Mouse (Mus musculus) mouse trophoblast stem cell (cell line): Measurements from ENCODE around the gene Fes.

ENCODE experiments used
- in situ Hi-C, 2 experiments: fragments of 300-500 bp; cut with MseI, MboI; formaldehyde crosslinking; loops; 2 replicates in 1 of 2; 3 replicates in 1 of 2; pipeline ENCODE4 v1.15.1; 2025

Fes gene

DNA sequence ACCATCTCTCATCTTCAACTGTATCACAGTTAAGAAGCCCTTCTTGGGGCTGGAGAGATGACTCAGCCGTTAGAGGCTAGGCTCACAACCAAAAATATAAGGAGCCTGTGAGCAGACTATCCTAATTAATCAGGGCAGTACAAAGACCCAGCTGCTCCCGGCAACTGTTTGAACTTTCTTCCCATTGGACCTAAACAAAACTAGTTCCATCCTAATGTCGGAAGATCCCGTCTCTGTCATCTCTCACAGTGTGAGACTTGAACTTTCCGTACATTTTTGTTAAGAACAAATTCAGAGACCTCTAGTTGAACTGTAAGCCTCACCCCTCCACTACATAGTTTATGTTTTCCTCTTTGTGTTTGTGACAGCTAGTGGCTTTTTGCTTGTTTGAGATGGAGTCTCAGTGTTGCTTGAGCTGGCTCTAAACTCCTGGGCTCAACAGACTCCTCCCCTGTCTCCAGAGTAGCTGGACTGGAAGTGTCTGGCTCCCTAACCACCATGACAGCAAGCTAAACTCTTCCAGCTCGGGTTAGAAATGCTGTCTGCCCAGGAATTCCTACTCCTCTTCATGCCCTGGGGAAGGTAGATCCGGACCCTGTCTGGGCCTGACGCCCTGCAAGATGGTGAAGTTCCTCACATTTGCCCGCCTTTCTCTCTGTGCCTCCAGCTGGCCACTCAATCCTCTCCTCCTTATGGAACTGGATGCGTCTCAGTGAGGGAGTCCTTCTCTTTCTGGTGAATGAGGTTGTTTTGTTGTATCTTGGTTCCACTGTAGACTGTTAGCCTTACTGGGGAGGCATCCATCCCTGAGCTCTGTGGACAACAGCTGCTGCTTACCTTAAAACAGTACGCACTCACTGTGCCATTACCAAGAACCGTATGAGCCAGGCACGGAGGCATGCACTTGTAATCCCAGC is 39.8 kb downstream of the Fes start:
- in situ Hi-C loops: no loop called here

DNA sequence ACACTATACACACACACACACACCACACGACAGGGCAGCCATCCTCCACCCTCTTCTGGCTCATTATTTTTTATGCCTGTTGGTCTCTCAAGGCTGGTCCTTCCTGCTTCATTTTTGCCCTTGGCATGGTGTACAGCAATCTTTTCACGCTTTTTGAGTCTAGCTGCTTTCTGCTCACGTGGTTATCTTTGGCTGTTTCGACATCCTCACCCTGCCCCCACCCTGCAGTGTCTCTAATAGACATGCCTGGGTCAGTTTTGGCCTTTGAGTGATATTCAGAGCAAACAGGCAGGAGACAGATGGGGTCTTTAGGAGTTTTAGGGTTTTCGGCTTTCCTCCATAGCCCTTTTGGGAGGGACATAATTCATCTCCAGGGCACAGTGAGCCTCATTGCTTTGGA is 40.9 kb downstream of the Fes start:
- in situ Hi-C loops: no loop called here

DNA sequence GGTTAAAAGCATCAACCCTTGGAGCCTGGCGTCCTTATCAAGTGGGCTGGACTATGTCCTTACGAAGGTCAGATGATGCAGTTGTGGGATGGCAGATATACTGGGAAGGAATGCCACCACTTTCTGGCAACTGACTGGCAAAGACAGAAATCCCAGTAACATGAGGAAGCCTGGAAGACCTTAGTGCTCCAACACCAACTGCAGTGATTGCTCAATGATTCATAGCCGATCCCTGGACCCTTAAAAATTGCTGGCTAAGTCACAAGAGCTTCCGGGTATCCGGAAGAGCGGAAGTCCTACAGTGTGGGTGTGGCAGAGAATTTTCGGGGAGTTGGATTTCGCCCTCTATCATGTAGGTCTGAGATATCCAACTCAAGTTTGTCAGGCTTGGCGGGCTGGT is 41.6 kb downstream of the Fes start:
- in situ Hi-C loops: no loop called here

DNA sequence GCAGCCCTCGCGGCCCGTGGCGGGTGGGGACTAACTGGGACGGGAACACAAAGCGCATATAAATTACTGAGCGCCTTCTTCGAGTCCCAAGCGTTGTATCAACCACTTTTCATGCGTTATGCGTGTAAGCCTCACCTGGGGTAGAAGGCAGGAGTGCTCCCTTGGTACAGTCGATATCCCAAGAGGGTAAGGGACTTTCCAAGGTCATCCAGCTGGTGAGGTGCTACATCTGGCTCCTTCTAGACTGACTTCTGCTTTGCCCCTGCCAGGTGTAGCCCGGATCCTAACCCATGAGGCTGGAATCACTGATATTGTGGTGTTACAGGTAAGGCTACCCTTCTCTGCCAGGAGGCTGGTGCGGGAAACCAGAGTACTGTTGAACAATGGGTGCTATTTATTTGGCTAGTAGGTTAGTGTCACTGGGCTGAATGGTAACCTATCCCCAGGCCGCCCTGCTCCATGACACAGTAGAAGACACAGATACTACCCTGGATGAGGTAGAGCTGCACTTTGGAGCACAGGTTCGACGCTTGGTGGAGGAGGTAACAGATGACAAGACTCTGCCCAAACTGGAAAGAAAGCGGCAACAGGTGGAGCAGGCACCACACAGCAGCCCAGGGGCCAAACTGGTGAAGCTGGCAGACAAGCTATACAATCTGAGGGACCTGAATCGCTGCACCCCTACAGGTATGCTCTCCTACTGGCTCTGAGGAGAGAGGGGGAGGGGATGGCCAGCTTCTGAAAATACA is 44.3 kb downstream of the Fes start:
- in situ Hi-C loops: loop anchor here (5.0 kb wide), 1 partner anchor 34 kb away; no protein-coding TSS in a partner anchor

DNA sequence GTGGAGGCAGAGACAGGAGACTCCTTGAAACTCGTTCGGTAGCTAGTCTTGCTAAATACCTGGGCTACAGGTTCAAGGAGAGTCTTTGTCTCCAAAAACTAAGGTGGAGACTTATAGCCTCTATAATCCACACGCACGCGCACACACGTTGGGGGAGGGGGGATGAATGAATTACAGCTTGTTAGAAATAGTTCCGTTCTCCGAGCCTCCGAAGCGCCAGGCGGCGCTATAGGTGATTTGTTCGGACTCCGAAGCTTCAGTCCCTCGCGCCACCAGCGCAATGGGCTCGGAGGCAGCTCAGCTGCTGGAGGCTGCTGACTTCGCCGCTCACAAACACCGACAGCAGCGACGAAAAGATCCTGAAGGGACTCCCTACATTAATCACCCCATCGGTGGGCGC is 44.9 kb downstream of the Fes start, which contains the start of gene Hddc3:
Gene Hddc3 (plus strand): TSS at position 247 of the 400 bp plus-strand sequence.
- in situ Hi-C loops: loop anchor here (5.0 kb wide), 1 partner anchor 34 kb away; no protein-coding TSS in a partner anchor

DNA sequence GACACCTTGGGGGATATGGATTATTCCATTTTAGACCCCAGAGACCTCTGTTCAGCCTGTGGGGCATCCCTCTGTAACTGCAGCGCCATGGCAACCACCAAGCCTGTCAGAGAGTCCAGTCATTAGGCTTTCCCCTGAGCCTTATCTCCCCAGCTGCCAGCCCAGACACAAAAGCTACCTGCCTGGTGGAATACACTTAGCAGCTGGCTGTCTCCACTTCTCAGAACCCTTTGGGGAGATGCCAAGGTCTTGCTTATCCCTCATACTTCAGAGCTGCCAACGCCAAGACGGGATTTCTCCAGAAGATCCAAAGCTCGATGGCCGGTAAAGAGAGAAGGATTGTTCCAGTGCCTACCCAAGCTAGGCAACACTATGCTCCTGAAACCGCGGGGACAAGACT is 46.0 kb downstream of the Fes start:
- in situ Hi-C loops: loop anchor here (5.0 kb wide), 1 partner anchor 36 kb away; no protein-coding TSS in a partner anchor

DNA sequence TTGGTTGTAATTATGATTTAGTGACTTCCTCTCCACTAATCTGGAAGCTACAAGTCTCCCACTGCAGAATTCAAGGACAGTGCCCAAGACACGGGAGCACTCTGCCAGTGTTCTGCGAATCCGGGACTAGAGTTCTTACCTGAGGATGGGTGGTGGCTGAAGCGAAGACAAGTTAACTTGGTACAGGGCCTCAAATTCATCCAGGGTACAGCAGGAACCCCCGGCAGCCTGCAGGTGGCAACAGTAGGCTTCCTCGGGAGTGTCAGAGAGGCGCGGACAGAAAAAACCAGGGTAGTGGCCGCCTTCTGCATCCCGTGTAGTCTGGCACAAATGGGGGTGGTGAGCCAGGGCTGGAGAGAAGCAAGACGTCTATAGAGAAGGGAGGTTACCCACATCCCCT is 47.0 kb downstream of the Fes start, which contains the start of gene Unc45a:
Gene Unc45a (minus strand): TSS at position 213 of the 400 bp plus-strand sequence.
- in situ Hi-C loops: loop anchor here (5.0 kb wide), 1 partner anchor 37 kb away; no protein-coding TSS in a partner anchor

DNA sequence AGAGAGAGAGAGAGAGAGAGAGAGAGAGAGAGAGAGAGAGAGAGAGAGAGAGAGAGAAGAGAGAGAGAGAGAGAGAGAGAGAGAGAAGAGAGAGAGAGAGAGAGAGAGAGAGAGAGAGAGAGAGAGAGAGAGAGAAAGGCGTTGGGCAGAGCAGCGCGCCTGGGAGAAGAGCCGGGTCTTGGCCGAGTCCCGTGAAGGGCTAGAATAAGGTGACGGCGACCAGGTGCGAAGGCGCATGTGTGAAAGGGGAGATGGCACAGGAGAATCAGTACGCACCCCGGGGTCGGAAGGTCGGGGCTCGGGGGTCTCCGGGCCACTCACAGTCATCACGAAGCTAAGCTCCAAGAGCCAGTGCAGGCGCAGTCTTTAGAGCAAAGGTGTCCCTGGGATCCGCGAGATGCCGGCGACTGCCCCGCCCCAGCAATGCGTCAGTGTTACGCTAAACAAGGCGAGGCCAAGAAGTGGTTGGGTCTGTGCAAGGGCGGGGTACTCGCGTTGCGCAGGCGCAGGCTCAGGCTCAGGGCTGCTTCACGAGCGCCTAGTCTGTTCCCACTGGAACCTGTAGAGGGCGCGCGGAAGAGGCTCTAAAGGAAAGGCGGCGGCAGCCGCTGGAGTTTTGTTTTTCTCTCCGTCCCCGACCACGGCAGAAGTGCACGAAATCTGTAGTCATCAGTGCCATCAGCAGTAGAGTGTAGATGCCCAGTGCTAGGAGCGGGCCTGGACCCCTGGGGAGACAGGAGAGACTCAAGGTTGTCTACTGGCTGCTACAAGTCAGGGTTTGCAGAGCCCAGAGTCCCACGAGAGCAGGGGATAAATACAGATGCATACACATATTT is 47.7 kb downstream of the Fes start:
- in situ Hi-C loops: loop anchor here (5.0 kb wide), 1 partner anchor 37 kb away; no protein-coding TSS in a partner anchor

DNA sequence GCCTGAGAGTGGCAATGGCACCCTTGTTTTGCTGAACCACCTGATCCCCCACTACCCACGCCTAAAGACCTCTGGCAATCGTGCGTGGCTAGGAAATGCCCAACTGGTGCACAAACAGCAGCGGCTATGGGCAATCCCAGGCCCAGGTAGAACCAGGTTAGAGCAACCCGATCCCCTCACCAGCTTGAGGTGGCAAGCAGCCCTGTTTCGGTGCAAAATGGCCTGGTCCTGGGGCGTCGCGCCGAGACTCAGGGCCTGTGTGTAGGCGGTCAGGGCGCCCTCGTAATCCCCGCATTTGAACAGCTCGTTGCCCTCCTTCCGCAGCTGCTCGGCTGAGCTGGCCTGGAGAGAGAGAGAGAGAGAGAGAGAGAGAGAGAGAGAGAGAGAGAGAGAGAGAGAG is 48.4 kb downstream of the Fes start:
- in situ Hi-C loops: no loop called here

DNA sequence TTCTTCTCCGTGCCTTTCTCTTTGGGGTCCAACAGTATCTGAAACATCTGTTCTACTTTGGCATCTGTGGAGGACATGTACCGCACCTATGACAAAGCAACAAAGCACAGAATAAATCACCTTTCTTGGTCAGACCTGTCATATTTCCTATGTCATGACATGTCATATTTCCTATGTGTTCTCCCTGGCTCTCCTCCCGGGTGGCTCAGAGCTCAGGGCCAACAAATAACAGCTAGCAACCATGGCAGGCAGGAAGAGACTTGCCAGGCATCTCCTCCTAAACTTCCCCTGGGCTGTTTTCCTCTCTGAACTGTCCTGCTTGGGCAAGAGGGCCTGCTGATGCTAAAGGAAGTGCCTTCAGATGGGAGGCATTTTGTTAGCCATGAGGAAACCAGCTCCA is 50.8 kb downstream of the Fes start:
- in situ Hi-C loops: no loop called here

DNA sequence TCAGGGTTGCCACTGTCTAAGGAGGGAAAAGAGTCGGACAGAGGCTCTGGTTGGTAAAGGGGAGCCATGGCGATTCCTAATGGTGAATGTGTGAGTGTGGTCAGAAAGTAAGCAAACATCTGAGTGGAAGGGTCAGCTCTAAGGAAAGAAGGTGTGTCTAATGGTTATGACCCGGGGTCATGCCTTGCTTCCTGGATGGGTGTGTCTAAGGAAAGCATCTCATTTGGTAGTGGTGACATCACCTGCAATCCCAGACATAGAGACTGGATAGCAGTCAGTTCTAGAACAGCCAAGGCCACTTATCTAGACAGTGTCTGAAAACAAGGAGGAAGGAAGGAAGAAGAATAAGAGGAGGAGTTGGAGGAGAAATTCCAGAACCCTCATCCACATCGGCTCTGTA is 52.9 kb downstream of the Fes start:
- in situ Hi-C loops: no loop called here

DNA sequence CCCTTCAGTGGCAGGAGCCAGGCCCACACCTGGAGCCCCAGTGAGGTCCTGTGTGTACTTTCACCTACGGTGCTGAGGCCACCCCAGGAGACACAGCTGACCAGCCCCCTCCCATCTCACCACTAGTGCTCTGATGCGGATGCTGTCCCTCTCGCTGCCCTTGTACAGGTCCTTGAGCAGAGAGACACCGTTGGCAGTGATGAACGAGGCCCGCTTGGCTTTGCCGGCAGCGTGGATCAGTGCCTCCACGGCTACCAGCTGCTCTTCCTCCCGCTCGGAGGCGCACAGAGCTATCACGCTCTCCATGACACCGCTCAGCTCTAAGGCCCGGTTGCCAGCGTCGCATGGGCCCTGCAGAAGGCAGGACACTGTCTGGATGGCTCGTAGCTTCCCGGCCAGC is 56.3 kb downstream of the Fes start:
- in situ Hi-C loops: no loop called here

DNA sequence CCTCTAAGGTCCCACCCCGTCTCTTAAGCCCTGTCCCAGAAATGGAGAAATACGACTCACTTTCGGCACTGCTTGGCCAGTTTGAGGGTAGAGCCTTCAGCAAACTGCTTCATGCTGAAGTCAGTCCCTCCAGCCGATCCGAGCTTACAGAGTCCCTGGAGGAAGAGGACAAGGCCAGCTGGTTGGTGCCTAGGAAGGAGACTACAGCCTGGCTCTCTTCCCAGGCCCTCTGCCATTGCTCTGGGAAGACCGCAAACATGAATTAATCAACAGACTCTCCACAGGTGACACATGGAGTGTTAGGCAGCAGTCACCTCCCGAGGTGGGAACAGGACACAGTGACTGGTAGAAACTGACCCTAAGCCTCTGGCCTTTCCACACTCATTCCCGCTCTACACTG is 57.5 kb downstream of the Fes start:
- in situ Hi-C loops: no loop called here
